Mouse (Mus musculus): ENCODE measurements at regions not wholly inside any gene's neighbourhood (a gene's known extent, or its start where the extent isn't known, plus 50 kb on each side); places are given as distances from the start of the nearest gene placed in this dataset.

GRCm38 (mm10) chr16:31598409-31598988 is 64.7 kb upstream of the Dlg1 start:
- DNase-seq (ENCODE audit: low read depth): peak; percentile 94

- DNase-seq (ENCODE audit: low read depth): peak; percentile 91
Measured at GRCm38 (mm10) chr16:31598989-31599421, 64.2 kb upstream of the Dlg1 start.

GRCm38 (mm10) chr16:31601278-31601677 is 62.0 kb upstream of the Dlg1 start:
- no peak for DNase-seq (ENCODE audit: low read depth)

DNA sequence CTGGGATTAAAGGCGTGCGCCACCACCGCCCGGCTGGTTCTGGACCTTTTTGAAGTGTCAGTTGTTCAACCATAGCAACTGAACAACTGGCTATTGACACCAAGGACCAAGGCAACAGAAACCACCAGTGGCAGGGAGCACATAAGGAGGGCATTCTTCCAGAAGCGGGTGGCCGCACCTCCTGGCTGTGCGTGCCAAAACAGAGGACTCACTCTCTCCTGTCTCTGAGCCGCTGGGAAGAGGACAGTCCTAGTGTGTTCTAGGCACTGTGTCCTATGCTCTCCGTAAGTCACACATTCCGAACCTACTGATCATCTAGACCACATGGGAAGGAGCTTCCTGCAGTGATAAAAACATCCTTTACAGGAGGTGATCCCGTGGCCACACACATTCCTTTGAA is 60.1 kb upstream of the Dlg1 start:
- no peak for DNase-seq (ENCODE audit: low read depth)

- DNase-seq (ENCODE audit: low read depth): no peak
Measured at GRCm38 (mm10) chr16:31606389-31607177, 56.7 kb upstream of the Dlg1 start.

GRCm38 (mm10) chr16:31608964-31609363 is 54.3 kb upstream of the Dlg1 start:
- no peak for DNase-seq (ENCODE audit: low read depth)

GRCm38 (mm10) chr16:31609394-31610172 is 53.7 kb upstream of the Dlg1 start:
- no peak for DNase-seq (ENCODE audit: low read depth)
